Mouse (Mus musculus): ENCODE measurements around the gene Angptl8. TPM values are rescaled to one million over a fixed set of nuclear protein-coding genes. Genes with fewer than 3 reads are reported as not detected.
"Not testable (repeated sequence)": the region's sequence is repeated elsewhere in the genome, so short reads cannot be mapped to it uniquely, and the experiment has no call there.

The Angptl8 gene
- under 1 TPM in 1 of 2 experiments, not detected in 1; 0.54 TPM for total RNA-seq (2021)
- long read RNA-seq, experiment 1, partial matches to known transcripts = 0 of 4 reads
- long read RNA-seq, experiment 1, other reads (novel, unspliced or antisense) = 3 of 4 reads
- long read RNA-seq, experiment 2, partial matches to known transcripts = 0 of 1 reads
- long read RNA-seq, experiment 2, other reads (novel, unspliced or antisense) = 1 of 1 reads

GRCm38 (mm10) chr9:21835258-21835912 lies at the start of gene Angptl8:
Angptl8 (plus strand) TSS chr9:21835510.
- no peak for DNase-seq (ENCODE audit: low spot score in 2 of 2)

GRCm38 (mm10) chr9:21786309-21786708 lies 49.0 kb upstream of the Angptl8 start:
- DNase-seq (ENCODE audit: low spot score in 2 of 2) = not testable (repeated sequence)

GRCm38 (mm10) chr9:21786906-21787305 lies 48.4 kb upstream of the Angptl8 start:
- DNase-seq (ENCODE audit: low spot score in 2 of 2) = peak in 1 of 2 experiments; percentile 75

GRCm38 (mm10) chr9:21787654-21788053 lies 47.7 kb upstream of the Angptl8 start:
- DNase-seq (ENCODE audit: low spot score in 2 of 2) = no peak

GRCm38 (mm10) chr9:21788234-21788633 lies 47.1 kb upstream of the Angptl8 start:
- no peak for DNase-seq (ENCODE audit: low spot score in 2 of 2)

GRCm38 (mm10) chr9:21791861-21792260 lies 43.4 kb upstream of the Angptl8 start:
- peak in 1 of 2 experiments; percentile 66 for DNase-seq (ENCODE audit: low spot score in 2 of 2)

GRCm38 (mm10) chr9:21792644-21793043 lies 42.7 kb upstream of the Angptl8 start:
- DNase-seq (ENCODE audit: low spot score in 2 of 2) = peak in 1 of 2 experiments; percentile 77

- DNase-seq (ENCODE audit: low spot score in 2 of 2) = not testable (repeated sequence)
Measured at GRCm38 (mm10) chr9:21793507-21793906, 41.8 kb upstream of the Angptl8 start.

- no peak for DNase-seq (ENCODE audit: low spot score in 2 of 2)
Measured at GRCm38 (mm10) chr9:21794344-21794834, 40.9 kb upstream of the Angptl8 start.

- no peak for DNase-seq (ENCODE audit: low spot score in 2 of 2)
Measured at GRCm38 (mm10) chr9:21794925-21795324, 40.4 kb upstream of the Angptl8 start.

GRCm38 (mm10) chr9:21795579-21795978 lies 39.7 kb upstream of the Angptl8 start:
- DNase-seq (ENCODE audit: low spot score in 2 of 2) = no peak

- no peak for DNase-seq (ENCODE audit: low spot score in 2 of 2)
Measured at GRCm38 (mm10) chr9:21796259-21796658, 39.1 kb upstream of the Angptl8 start.

- no peak for DNase-seq (ENCODE audit: low spot score in 2 of 2)
Measured at GRCm38 (mm10) chr9:21796919-21797318, 38.4 kb upstream of the Angptl8 start.

GRCm38 (mm10) chr9:21797921-21798344 lies 37.4 kb upstream of the Angptl8 start:
- DNase-seq (ENCODE audit: low spot score in 2 of 2) = peak; percentile 82 to 87

- peak; percentile 86 to 94 for DNase-seq (ENCODE audit: low spot score in 2 of 2)
Measured at GRCm38 (mm10) chr9:21798345-21799009, 36.8 kb upstream of the Angptl8 start, which contains the start of gene Kank2. Kank2 (minus strand) TSS chr9:21798744.

GRCm38 (mm10) chr9:21799010-21799350 lies 36.3 kb upstream of the Angptl8 start:
- no peak for DNase-seq (ENCODE audit: low spot score in 2 of 2)

- no peak for DNase-seq (ENCODE audit: low spot score in 2 of 2)
Measured at GRCm38 (mm10) chr9:21801121-21801520, 34.2 kb upstream of the Angptl8 start.

GRCm38 (mm10) chr9:21801591-21801990 lies 33.7 kb upstream of the Angptl8 start:
- no peak for DNase-seq (ENCODE audit: low spot score in 2 of 2)

- DNase-seq (ENCODE audit: low spot score in 2 of 2) = peak; percentile 78 to 85
Measured at GRCm38 (mm10) chr9:21803986-21804644, 31.2 kb upstream of the Angptl8 start.

- no peak for DNase-seq (ENCODE audit: low spot score in 2 of 2)
Measured at GRCm38 (mm10) chr9:21806363-21806762, 28.9 kb upstream of the Angptl8 start.

GRCm38 (mm10) chr9:21806976-21807375 lies 28.3 kb upstream of the Angptl8 start:
- DNase-seq (ENCODE audit: low spot score in 2 of 2) = no peak
